Mouse (Mus musculus) left cerebral cortex, postnatal 14 days (tissue): Measurements from ENCODE around the gene Zfp90. TPM values are rescaled to one million over a fixed set of nuclear protein-coding genes. Genes with fewer than 3 reads are reported as not detected.
"Not testable (repeated sequence)": the region's sequence is repeated elsewhere in the genome, so short reads cannot be mapped to it uniquely, and the experiment has no call there.

Experiments used
- DNase-seq, 2 experiments: peaks; one replicate each; pipeline ENCODE4 v3.0.0; 2021 to 2022; ENCODE audit warnings: low spot score in 2 of 2, mixed read lengths in 1 of 2
- intact Hi-C: fragments of 180-260 bp; cut with DNase I; formaldehyde crosslinking; loops from one replicate; pipeline ENCODE4 v1.15.1; 2025
- total RNA-seq, 2 experiments: library from RNA; stranded (reverse); gene quantifications; 2 replicates each; pipeline ENCODE4 v1.2.3; 2021

Gene Zfp90
- total RNA-seq, 2 experiments from 2014 or later = 11.8 to 12.8 TPM

DNA sequence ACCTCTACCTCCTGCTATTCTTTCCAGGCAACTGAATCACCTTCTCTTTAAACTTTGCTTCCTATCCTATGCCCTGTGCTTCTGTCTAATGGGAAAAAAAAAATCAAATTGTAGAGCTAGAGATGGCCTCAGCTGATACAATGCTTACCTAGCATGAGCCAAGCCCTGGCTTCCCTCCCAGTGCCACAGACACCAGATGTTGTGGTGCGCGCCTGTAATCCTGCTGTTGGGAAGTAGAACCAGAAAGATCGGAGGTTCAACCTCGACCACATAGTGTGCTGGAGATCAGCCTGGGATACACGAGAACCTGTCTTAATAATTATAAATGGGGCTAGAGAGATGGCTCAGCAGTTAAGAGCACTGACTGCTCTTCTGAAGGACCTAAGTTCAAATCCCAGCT lies 2.6 kb downstream of the Zfp90 start:
- intact Hi-C loops = loop anchor here (10.0 kb wide), 1 partner anchor 227 kb away; no protein-coding TSS in a partner anchor
- DNase-seq = no peak

DNA sequence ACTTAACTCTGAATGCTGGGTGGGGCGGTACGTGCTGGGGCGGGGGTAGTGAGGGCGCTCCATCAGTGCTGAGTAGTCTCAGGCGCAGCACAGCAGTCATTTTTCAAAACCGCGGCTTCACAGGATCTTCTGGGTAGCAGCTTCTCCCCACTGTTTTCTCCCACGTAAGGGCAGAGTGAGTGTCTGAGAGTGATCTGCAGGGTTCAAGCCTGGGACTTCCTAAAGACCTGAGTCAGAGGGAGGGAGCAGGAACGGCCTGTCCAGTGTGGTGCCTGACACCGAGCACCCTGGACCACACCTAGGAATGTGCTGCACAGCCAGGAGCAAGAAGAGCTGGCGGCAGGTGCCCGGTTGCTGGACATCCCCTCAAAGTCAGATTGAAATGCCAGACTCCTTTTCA lies 16.0 kb downstream of the Zfp90 start:
- DNase-seq = no peak
- intact Hi-C loops = no loop called here

DNA sequence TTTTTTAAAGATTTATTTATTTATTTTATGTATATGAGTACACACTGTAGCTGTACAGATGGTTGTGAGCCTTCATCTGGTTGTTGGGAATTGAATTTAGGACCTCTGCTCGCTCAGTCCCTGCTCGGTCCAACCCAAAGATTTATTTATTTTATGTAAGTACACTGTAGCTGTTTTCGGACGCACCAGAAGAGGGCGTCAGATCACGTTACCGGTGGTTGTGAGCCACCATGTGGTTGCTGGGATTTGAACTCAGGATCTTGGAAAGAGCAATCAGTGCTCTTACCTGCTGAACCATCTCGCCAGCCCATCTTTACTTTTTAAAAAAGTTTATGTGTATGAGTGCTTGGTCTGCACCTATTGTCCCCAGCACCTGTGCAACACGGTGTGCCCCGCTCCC lies 16.8 kb downstream of the Zfp90 start:
- intact Hi-C loops, DNase-seq: not testable (repeated sequence)

DNA sequence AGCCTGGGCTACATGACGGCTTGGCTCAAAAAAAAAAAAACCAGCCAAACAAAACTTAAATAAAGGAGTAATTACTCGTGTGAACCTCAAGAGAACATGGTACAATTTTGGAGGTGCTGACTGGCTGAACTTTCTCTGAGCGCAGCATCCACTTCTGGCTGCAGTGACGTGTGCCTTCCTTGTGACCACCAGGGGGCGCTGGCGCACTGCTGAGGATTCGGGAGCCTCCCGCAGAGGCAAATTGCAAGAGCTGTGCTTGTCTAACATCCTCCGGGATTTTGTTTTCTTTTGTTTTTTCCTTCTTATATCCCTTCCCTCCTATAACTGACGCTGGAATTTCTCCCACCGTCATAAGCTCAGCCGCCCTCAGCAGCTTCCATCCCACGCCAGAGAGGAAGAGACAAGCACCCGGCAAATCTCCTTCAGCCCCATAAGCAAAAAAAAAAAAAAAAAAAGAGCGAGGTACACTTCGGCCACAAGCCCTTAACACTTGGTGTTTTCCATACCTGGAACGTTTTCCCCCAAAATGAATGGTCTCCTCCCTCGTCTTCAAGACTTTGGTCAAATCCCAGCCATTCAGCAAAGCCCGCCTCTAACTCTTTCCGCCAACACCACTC lies 17.9 kb downstream of the Zfp90 start:
- intact Hi-C loops = loop anchor here (1.0 kb wide), 2 partner anchors 97 to 214 kb away; no protein-coding TSS in a partner anchor
- DNase-seq = peak; percentile 87 to 93

DNA sequence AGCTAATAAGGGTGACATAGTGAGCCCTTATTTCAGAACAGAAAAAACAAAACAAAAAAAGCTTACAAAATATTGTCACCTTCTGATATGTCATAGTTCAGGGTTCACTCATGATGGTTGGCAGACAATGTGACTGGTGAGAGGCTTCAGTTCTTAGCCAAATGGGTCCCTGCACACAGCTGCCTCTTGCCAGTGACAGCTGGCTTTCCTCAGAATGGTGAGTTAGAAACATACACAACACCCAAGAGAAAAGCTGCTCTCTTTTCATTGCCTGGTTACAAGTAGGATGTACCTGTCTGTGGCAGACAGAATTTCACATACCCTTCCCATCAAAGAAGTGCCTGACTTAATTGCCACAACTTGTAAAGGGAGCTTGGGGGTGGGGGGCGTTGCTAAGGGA lies 18.5 kb downstream of the Zfp90 start:
- intact Hi-C loops = loop anchor here (1.0 kb wide), 2 partner anchors 97 to 214 kb away; no protein-coding TSS in a partner anchor

DNA sequence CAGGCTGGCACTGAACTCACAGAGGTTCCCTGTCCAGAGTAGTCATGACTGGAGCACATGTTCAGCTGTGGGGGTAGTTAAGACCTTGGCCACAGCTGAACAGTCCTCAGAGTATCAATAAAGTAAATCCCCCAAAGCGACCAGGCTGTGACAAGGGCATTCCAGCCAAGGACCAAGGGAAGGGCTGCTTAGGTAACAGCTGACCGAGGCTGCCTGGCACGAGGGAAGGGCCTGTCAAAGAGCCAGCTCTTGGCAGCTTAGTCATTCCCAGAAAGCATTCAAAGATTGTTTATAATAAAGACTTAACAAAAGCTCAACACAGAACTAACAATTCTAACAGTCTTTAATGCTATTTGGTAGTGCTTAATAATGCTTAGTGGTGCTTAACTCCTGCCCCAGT lies 22.7 kb downstream of the Zfp90 start:
- intact Hi-C loops = no loop called here
- no peak for DNase-seq

More for the DNA sequence above, 18.5 kb downstream of the Zfp90 start:
- DNase-seq = no peak

DNA sequence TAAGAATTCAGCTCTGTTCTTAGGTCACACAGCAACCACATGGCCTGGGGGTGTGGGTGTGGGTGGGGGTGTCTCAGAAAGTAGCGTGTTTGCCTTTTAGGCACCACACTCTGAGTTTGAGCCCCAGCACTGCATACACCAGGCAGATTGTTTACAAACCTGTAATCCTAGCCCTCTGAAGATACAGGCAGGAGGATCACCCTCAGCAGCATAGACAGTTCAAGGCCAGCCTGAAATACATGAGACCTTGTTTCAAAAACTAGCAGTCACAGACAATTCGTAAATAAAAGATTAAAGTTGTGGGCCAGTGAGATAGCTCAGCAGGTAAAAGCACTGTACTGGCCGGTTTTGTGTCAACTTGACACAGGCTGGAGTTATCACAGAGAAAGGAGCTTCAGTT lies 25.0 kb downstream of the Zfp90 start:
- intact Hi-C loops = no loop called here
- no peak for DNase-seq

DNA sequence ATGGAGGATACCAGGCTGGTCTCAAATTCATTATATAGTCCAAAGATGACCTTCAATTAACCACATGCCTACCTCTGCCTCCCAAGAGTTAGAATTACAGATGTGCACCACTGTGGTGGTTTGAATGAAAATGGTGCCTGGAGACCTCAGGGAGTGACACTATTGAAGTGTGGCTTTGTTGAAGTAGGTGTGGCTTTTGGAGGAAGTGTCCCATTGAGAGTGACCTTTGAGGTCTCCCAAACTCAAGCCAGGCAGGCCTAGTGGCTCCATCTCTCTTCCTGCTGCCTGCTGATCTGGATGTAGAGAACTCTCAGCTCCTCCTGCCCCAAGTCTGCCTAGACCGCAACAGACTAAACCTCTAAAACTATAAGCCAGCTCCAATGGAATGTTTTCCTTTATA lies 27.6 kb downstream of the Zfp90 start:
- intact Hi-C loops = no loop called here
- DNase-seq = no peak

DNA sequence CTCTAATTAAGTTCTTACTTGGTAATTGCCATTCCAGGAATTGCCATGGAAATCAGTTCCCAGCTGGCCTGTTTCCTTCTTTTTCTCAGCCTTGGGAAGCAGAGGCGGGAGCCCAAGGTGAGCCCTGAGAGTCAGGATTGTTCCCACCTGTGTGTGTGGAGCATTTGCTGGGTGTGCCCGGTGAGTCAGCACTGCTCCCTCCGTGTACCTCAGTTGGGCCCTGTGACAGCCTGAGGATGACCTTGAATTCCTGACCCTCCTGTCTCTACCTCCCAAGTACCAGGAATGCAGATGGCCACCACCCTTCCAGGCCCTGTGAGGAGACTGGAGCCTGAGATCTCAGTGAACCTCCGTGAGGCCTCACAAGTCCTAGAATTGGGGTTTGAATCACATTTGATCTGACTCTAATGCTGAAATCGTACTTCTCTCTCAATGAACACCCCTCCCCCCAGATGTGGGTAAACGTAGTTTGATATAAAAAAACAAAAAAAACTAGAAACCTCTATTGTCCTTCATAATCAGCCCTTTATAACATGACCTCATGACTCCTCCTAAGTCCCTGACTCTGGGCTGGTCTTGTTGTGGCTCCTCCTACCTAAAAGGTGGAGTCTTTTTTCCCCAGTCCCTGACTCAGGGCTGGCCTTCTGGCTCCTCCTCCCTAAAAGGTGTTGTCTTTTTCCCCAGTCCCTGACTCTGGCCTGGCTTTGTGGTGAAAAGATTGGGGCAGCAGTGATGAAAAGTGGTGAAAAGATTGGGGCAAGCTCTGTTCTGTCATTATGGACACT lies 36.4 kb downstream of the Zfp90 start:
- intact Hi-C loops = no loop called here
- no peak for DNase-seq

DNA sequence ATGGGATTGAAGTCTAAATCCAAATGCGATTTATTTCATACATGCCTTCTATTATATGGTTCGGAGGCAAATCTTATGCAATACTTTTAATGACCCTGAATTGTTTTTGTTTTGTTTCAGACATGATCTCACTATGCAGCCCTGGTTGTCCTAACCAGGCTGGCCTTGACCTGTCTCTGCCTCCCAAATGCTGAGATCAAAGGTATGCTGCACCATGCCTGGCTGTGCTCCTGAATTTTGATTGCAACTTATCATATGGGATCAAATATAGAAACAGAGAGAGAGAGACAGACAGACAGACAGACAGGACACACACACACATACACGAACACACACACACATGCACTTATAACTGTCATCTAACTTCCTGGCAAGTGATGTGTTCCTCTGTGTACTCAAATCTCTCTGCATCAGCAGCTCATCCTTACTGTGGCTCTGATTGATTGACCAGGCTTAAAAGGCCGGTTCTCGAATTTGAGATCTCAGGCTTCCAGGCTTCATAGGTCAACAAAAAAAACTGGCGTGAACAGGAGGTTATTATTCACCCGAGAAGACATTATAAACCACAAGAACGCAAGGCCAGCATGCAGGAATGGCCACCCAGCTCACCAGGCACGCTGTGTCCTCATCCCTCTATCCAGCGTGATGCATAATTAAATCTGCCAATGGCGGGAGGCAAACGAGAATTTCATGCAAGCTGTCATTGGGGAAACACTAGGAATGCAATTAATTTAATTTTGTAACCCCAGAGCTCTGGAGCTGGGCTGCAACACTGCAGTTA lies 37.8 kb downstream of the Zfp90 start:
- intact Hi-C loops = no loop called here
- DNase-seq = no peak

DNA sequence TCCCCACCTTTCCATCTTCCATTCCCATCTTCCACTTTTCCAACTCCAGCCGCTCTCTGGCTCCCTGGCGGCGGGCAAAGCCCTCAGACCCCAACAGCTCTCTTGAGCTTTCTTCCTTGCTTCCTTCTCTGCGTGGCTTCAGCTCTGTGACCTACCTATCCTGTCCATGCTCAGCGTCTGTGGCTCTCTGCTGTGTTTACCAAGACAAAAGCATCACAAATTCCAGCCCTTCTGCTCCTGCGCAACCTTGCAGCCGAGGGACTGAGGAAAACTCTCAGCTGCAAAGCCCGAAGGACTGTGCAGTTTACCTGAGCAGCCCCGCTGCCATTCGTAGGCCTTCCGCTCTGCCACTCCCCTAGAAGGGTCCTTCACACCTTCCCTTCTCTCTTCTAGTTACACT lies 38.9 kb downstream of the Zfp90 start:
- intact Hi-C loops = no loop called here
- DNase-seq = no peak

DNA sequence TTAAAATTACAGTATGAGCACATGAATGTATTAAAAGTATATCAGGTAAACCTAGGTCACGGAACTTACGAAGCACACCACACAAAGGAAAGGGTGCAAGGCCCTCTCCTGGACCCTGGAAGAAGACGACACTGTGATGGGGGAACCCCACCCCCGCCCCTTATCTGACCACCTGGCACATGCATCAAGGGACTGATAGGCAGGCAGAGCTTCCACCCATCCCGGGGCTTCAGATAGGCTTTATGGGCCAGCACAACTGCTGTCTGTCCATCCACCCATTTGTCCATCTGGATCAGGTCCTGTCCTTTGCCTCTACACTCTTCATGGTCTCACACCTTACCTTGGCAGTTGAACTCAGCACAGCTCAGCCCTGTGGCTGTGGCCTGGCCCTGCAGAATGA lies 47.0 kb downstream of the Zfp90 start:
- intact Hi-C loops = no loop called here
- no peak for DNase-seq

DNA sequence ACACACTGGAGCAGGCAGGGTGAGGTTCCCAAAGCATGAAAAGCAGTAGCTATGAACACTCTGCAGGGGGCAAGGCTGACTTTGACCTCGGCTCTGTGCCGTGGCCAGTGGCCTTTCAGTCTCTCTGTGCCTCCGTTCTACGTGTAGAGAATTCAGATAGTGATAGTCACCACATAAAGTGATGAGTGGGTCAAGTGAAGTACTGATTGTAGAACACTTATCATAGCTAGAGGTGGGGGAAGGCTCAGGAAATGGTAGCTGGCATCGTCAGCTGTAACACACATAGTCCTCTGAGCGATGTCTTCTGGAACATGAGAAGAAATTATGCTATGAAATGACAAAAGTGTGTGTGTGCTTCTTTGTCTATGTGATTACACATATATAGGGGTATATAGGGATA lies 48.7 kb downstream of the Zfp90 start:
- intact Hi-C loops = no loop called here
- no peak for DNase-seq

DNA sequence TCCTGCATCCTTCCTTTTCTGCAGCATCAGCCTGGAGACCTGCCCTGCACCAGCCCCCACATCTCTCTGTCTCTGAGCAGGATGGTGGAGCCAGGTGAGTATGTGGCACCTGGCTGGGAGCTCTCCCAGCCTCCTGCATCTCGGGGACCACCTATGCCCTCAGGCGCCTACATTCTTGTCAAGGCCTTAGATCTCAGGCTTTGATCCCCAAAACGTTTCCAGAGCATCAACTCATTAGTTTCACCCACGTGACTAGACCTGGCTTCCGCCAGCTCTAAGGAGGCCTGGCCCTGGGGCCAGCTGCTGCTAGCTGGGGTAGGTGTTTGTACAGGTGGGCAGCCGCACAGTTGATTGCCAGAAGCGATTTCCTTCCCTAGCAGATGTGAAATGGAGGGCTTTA lies 54.4 kb downstream of the Zfp90 start:
- intact Hi-C loops = no loop called here
- DNase-seq = no peak

DNA sequence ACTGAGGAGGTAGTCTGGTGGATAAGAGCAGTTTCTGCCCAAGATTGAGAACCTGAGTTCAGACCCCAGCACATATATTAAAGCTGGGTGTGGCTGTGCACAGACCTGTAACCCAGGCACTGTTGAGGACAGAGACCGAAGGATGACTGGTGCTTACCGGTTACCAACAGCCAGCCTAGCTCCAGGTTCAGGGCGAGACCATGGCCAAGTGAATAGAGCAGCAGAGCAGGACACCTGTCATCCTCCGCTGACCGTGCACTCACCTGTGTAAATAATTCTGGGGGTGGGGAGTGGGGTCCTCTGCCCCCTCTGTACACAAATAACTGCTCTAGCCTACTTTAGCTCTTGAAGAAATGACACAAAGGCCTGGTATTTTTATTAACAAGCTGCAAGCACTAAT lies 58.9 kb downstream of the Zfp90 start:
- no peak for DNase-seq
- intact Hi-C loops = no loop called here

Other genes starting within 250 kb of the Zfp90 start
- 10 to 100 TPM; 26.8 to 29.9 TPM for gene Slc7a6, start 246.5 kb upstream of the Zfp90 start, total RNA-seq
- 10 to 100 TPM; 26.8 to 28.3 TPM for gene Slc7a6os, start 204.4 kb upstream of the Zfp90 start, total RNA-seq
- gene Prmt7, start 204.4 kb upstream of the Zfp90 start, total RNA-seq = 10 to 100 TPM; 37.1 to 37.8 TPM
- gene Smpd3, start 77.3 kb upstream of the Zfp90 start, total RNA-seq = 10 to 100 TPM; 85.0 to 87.5 TPM
- not detected for gene 6030452D12Rik, start 85.2 kb downstream of the Zfp90 start, total RNA-seq
- gene Cdh3, start 95.6 kb downstream of the Zfp90 start, total RNA-seq = under 1 TPM; 0.42 to 0.62 TPM
- 10 to 100 TPM; 90.1 to 90.2 TPM for gene Gm10073, start 158.1 kb downstream of the Zfp90 start, total RNA-seq
- gene Cdh1, start 188.0 kb downstream of the Zfp90 start, total RNA-seq = 1 to 10 TPM; 2.5 to 4.1 TPM